Mouse (Mus musculus): Measurements from ENCODE around the gene Ano6.

DNA sequence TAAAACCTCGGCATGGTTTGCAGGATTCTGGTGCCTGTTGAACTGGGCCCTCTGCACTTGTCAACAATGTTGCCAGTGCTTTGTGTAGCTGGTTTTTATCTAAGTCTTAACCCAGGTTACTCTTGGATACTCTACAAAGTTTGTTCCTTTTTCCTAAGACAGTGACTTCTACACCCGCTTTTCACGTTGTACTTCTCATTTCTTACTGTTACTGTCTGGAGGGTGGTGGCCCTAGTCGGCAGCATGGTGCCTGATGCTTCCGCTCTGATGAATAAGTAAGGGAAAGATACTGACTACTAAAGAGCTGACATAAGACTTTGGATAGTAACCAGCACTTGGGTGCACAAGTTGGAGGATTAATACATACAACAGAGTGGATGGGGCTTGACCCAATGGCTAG, 9.0 kb downstream of the Ano6 start:
- TF ChIP-seq POLR2A (IDR thresholded peaks at IDR 0.05; ENCODE audit: borderline replicate concordance, insufficient read depth, low read length) = no peak
- TF ChIP-seq CTCF (IDR thresholded peaks at IDR 0.05; ENCODE audit: borderline replicate concordance, insufficient read depth, low read depth, low read length) = no peak

Data from cerebellum, adult 2 months (tissue).